Mouse (Mus musculus): ENCODE results near the gene Ankrd11.

DNA sequence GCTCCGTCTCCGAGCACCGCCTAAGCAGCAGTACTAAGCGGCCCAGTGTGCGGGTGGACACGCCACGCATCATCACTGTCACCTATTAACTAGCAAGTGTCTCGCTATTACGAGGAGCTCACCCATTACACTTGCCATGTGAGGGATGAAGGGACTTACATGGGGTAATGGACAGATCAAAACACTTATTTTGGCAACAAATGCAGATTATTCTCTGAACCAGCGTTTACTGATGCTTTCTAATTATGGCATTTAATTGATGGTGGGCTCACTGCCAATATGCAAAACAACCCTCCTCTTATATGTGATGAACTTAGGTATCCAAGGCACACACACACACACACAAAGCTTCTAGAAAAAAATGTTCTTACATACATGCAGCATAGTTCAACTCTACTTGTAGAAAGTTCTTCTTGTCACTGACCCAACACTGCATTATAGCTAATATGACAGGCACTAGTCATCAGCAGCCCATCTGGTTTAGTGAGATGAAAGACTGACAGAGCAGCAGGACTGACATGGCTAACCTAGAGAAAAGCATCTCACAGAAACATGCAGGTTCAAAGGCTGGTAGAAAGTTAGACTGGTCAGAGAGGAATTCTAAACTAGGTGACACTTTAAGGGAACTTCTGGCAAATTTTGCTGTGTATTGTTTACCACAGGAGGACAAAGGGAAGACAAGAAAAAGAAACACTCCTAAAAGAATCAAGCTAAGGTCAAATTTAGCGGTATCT lies 2.5 kb downstream of the Ankrd11 start:
- TF ChIP-seq CTCF (IDR thresholded peaks at IDR 0.05) (no peak), EP300 (IDR thresholded peaks at IDR 0.05) (no peak)
